Mouse (Mus musculus) hindbrain, embryonic 15.5 days (tissue): ENCODE measurements around the gene Tead1. TPM values are rescaled to one million over a fixed set of nuclear protein-coding genes. Genes with fewer than 3 reads are reported as not detected.

ENCODE experiments used
- ATAC-seq: fragments of 200-750 bp; cut with Nextera tagmentation; 2 replicates; pipeline ENCODE4 v1.8.0; 2017; ENCODE audit warnings: low read depth, moderate number of reproducible peaks, moderate TSS enrichment; ENCODE audit not compliant: low FRiP score
- H3K27ac ChIP-seq: fragments of 300-500 bp; sonication (generic); replicated peaks from 2 replicates; pipeline ENCODE4 v1.5.1; 2015; ENCODE audit warnings: mild to moderate bottlenecking, inconsistent platforms
- H3K27me3 ChIP-seq: fragments of 300-500 bp; sonication (generic); 2 replicates; pipeline ENCODE4 v1.6.1; 2015; ENCODE audit warnings: control low read depth, inconsistent platforms
- H3K36me3 ChIP-seq: fragments of 300-500 bp; sonication (generic); 2 replicates; pipeline ENCODE4 v1.6.1; 2015; ENCODE audit warnings: control low read depth, inconsistent platforms
- H3K4me1 ChIP-seq: fragments of 300-500 bp; sonication (generic); replicated peaks from 2 replicates; pipeline ENCODE4 v1.6.1; 2015; ENCODE audit warnings: control low read depth, inconsistent platforms
- H3K4me2 ChIP-seq: fragments of 300-500 bp; sonication (generic); 2 replicates; pipeline ENCODE4 v1.6.1; 2015; ENCODE audit warnings: moderate library complexity, mild to moderate bottlenecking, inconsistent platforms
- H3K4me3 ChIP-seq: fragments of 300-500 bp; sonication (generic); 2 replicates; pipeline ENCODE4 v1.5.1; 2015; ENCODE audit warnings: mild to moderate bottlenecking, inconsistent platforms
- H3K9ac ChIP-seq: fragments of 300-500 bp; sonication (generic); 2 replicates; pipeline ENCODE4 v1.6.1; 2015; ENCODE audit warnings: inconsistent platforms
- H3K9me3 ChIP-seq: fragments of 300-500 bp; sonication (generic); 2 replicates; pipeline ENCODE4 v1.6.1; 2016; ENCODE audit warnings: control low read depth, inconsistent platforms
- WGBS: fragments of 180-500 bp; shearing (Covaris S2); methylation state at CpG from one replicate; pipeline ENCODE4 v1.1.7; 2015; 5-methylcytosine and 5-hydroxymethylcytosine counted together
- polyA plus RNA-seq: library from polyadenylated mRNA; unstranded; fragments of >200 nt; fragmentation: Nextera tagmentation; extraction: Ambion mirVana; gene quantifications from 2 replicates; pipeline ENCODE4 v1.2.1, GENCODE M21; 2015

The Tead1 gene
- polyA plus RNA-seq, 1 experiment from 2014 or later = 15.3 TPM

DNA sequence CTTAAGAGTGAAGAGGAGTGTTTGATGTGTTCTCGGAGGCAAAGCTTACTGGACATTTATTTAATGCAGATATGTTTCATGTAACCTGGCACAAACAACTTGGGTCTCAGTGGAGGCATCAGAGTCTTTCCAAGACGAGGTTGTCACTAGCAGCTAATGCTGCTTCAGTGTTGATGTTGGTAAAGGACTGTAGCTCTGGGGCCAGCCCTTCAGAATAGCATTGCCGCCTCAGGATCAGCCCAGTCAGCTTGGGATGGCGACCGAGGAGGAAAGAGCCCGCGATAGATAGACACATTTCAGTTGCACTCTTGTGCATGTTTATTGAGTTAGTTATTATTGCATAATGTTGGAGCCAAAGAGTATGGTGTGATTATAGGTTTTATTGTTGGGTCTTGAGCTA lies 108.2 kb downstream of the Tead1 start:
- no peak overlapping the region for H3K4me2 ChIP-seq
- no peaks in the 10 kb centered on the region for H3K27me3 ChIP-seq
- H3K4me1 ChIP-seq = peaks cover 35% of the 10 kb centered on the region
- peak overlapping the region; percentile 82 for H3K27ac ChIP-seq
- no peaks in the 10 kb centered on the region for H3K36me3 ChIP-seq
- H3K9ac ChIP-seq = no peak overlapping the region
- no peak overlapping the region for H3K4me3 ChIP-seq
- ATAC-seq = no peak
- H3K9me3 ChIP-seq = no peaks in the 10 kb centered on the region
- WGBS = 65% methylated on average over 7 of the region's 7 CpGs

GRCm38 (mm10) chr7:112788321-112788751 lies 109.2 kb downstream of the Tead1 start:
- no peak overlapping the region for H3K9ac ChIP-seq
- peaks cover 35% of the 10 kb centered on the region for H3K4me1 ChIP-seq
- peak; percentile 70 for ATAC-seq
- H3K36me3 ChIP-seq = no peaks in the 10 kb centered on the region
- H3K27me3 ChIP-seq = no peaks in the 10 kb centered on the region
- WGBS = 26% methylated on average over 7 of the region's 7 CpGs
- H3K27ac ChIP-seq = peak overlapping the region; percentile 82
- H3K4me3 ChIP-seq = no peak overlapping the region
- no peak overlapping the region for H3K4me2 ChIP-seq
- H3K9me3 ChIP-seq = no peaks in the 10 kb centered on the region

GRCm38 (mm10) chr7:112789693-112790092 lies 110.6 kb downstream of the Tead1 start:
- Histone ChIP-seq H3K4me2 (no peak overlapping the region), H3K9ac (no peak overlapping the region), H3K4me1 (peaks cover 44% of the 10 kb centered on the region), H3K9me3 (no peaks in the 10 kb centered on the region), H3K27ac (no peak overlapping the region), H3K4me3 (no peak overlapping the region), H3K36me3 (no peaks in the 10 kb centered on the region), H3K27me3 (no peaks in the 10 kb centered on the region)
- ATAC-seq = no peak
- 83% methylated on average over 4 of the region's 4 CpGs for WGBS

GRCm38 (mm10) chr7:112790334-112790733 lies 111.2 kb downstream of the Tead1 start:
- 75% methylated on average over 2 of the region's 2 CpGs for WGBS
- H3K4me1 ChIP-seq = peaks cover 48% of the 10 kb centered on the region
- no peaks in the 10 kb centered on the region for H3K36me3 ChIP-seq
- H3K9me3 ChIP-seq = no peaks in the 10 kb centered on the region
- H3K4me3 ChIP-seq = no peak overlapping the region
- no peak overlapping the region for H3K9ac ChIP-seq
- no peak overlapping the region for H3K4me2 ChIP-seq
- ATAC-seq = no peak
- H3K27me3 ChIP-seq = no peaks in the 10 kb centered on the region
- no peak overlapping the region for H3K27ac ChIP-seq

DNA sequence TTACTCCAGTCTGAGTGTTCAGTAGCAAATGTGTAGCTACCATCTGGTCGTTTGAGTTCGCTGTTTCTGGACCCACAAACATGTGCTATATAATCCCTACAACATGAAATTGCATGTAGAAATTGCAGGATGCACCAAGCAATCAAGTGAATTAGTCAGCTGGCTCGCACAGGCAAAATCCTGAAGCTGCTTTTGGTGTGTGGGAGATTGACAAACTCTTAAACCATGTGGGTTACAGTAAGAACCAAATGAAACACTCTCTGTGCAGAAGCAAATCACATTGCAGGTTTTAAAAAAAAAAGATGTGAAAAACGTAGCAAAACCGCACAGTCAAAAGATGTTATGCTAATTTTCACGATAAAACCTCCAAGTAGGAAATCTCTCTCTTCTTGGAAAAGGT lies 113.6 kb downstream of the Tead1 start:
- Histone ChIP-seq H3K4me1 (peaks cover 29% of the 10 kb centered on the region), H3K36me3 (no peaks in the 10 kb centered on the region), H3K27ac (no peak overlapping the region), H3K27me3 (no peaks in the 10 kb centered on the region), H3K9ac (no peak overlapping the region), H3K4me2 (no peak overlapping the region), H3K4me3 (no peak overlapping the region), H3K9me3 (no peaks in the 10 kb centered on the region)
- 83% methylated on average over 6 of the region's 6 CpGs for WGBS
- ATAC-seq = no peak

DNA sequence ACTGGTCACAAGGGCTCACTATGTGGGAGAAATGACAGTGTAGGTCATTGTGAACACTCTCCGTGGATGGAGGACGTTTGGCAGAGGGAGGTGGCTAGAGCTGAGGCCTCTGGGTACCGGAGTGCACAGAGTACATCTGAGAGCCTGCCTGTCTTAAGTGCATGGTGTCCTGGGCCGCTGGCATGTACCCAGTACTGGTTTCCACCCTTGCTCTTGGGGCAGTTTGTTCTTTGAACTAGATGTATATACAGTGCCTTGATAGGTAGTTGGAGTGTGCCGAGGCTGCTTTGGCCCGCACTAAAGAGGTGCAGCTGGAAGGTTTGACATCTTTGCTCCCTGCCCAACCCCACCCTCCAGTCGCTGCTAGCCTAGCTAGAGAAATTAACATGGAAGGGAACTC lies 114.8 kb downstream of the Tead1 start:
- no peak overlapping the region for H3K27ac ChIP-seq
- peak; percentile 52; the same call in 1 of the 2 replicates for ATAC-seq

GRCm38 (mm10) chr7:112794481-112794880 lies 115.4 kb downstream of the Tead1 start:
- Histone ChIP-seq H3K4me2 (no peak overlapping the region), H3K27me3 (no peaks in the 10 kb centered on the region), H3K4me1 (peaks cover 13% of the 10 kb centered on the region), H3K36me3 (no peaks in the 10 kb centered on the region), H3K9me3 (no peaks in the 10 kb centered on the region), H3K4me3 (no peak overlapping the region), H3K27ac (no peak overlapping the region), H3K9ac (no peak overlapping the region)
- 23% methylated on average over 2 of the region's 2 CpGs for WGBS
- no peak for ATAC-seq

More for the DNA sequence above, 114.8 kb downstream of the Tead1 start:
- H3K4me2 ChIP-seq = no peak overlapping the region
- H3K9me3 ChIP-seq = no peaks in the 10 kb centered on the region
- H3K36me3 ChIP-seq = no peaks in the 10 kb centered on the region
- H3K27me3 ChIP-seq = no peaks in the 10 kb centered on the region
- no peak overlapping the region for H3K9ac ChIP-seq
- peaks cover 17% of the 10 kb centered on the region for H3K4me1 ChIP-seq
- WGBS = 49% methylated on average over 7 of the region's 7 CpGs
- no peak overlapping the region for H3K4me3 ChIP-seq

DNA sequence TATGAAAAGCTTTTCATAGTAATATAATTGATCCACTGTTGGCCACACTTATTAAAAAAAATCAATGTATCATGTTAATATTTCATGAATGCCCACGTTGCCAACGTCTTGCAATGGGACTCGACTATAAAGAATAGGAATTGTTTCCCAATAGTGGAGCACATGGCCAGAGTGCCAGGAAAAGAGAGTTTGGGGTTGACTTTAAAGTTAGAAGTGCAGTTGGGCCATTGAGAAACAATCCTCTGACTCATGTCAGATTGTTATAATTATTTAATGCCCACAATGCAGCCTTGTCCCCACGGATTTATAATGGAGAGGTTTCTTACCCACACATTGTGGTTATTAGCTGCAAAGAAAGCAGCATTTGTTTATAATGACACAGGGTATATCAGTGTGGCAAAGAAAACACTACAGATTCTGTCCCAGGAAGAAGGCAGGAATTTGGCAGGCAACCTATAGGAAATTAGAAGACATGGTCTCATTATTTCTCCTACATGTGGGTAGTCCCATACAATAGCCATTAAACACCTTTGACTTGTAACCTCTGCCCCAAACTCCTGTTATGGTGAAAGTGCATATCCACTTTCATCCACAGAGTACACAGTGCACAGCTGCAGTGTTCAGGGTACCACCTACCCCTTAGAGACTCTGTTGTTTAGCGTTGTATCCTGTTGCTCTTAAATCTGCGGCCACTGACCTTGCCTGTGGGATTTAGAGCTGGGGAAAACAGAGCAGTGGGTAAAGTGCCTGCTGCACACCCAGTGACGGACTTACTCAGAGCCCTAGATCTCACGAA lies 118.6 kb downstream of the Tead1 start:
- no peaks in the 10 kb centered on the region for H3K9me3 ChIP-seq
- no peak for ATAC-seq
- no peak overlapping the region for H3K4me3 ChIP-seq
- peaks cover 19% of the 10 kb centered on the region for H3K4me1 ChIP-seq
- H3K27me3 ChIP-seq = no peaks in the 10 kb centered on the region
- H3K27ac ChIP-seq = no peak overlapping the region
- 79% methylated on average over 8 of the region's 8 CpGs for WGBS
- H3K9ac ChIP-seq = no peak overlapping the region
- no peak overlapping the region for H3K4me2 ChIP-seq
- no peaks in the 10 kb centered on the region for H3K36me3 ChIP-seq

DNA sequence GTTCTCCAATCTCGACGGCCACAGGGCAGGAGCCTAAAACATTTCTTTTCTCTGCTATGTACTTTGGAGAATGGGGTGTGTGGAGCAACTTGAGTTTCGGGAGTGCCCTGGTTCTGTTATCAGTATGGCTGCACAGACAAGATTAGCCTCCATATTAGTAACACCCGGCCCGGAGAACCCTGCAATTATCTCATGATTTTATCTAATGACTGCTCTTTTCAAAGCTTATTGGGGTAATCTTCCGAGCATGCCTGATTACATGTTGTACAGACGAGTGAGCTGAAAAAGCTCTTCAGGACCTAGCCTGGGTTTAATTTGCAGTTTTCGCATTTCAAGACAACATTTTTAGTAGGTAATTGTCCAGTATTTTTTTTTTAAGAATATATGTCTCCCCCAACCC lies 122.6 kb downstream of the Tead1 start:
- Histone ChIP-seq H3K9ac (no peak overlapping the region), H3K4me3 (no peak overlapping the region), H3K36me3 (no peaks in the 10 kb centered on the region), H3K27me3 (no peaks in the 10 kb centered on the region), H3K4me1 (peaks cover 18% of the 10 kb centered on the region), H3K27ac (no peak overlapping the region), H3K4me2 (no peak overlapping the region), H3K9me3 (no peaks in the 10 kb centered on the region)
- ATAC-seq = no peak
- 63% methylated on average over 8 of the region's 8 CpGs for WGBS

GRCm38 (mm10) chr7:112806718-112807400 lies 127.7 kb downstream of the Tead1 start:
- H3K27me3 ChIP-seq = no peaks in the 10 kb centered on the region
- H3K4me3 ChIP-seq = no peak overlapping the region
- H3K4me1 ChIP-seq = peaks cover 37% of the 10 kb centered on the region
- WGBS = 49% methylated on average over 2 of the region's 2 CpGs
- H3K9ac ChIP-seq = no peak overlapping the region
- peak overlapping the region; percentile 37 for H3K4me2 ChIP-seq
- ATAC-seq = no peak
- H3K9me3 ChIP-seq = no peaks in the 10 kb centered on the region
- H3K36me3 ChIP-seq = no peaks in the 10 kb centered on the region
- peak overlapping the region; percentile 77 for H3K27ac ChIP-seq

DNA sequence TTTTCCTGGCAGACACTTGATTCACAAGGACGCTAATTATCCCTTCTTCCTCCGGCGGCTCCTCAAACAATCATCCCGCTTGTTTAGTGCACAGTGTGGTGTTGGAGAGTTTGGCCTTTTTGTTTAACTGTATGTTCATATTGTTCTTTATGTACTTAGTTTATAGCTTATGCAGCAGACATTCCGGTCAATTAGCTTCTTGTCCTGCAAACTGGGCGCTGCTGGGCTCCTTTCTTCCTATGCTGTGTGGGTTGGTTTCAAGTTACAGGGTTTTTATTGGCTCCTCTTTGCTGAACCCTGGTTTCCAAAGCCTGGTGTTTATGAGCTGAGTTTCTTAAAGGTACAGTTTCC lies 128.3 kb downstream of the Tead1 start:
- 8% methylated on average over 6 of the region's 6 CpGs for WGBS
- no peaks in the 10 kb centered on the region for H3K9me3 ChIP-seq
- peak overlapping the region; percentile 37 for H3K4me2 ChIP-seq
- peaks cover 39% of the 10 kb centered on the region for H3K4me1 ChIP-seq
- no peaks in the 10 kb centered on the region for H3K27me3 ChIP-seq
- ATAC-seq = peak; percentile 42; the same call in 1 of the 2 replicates
- no peak overlapping the region for H3K4me3 ChIP-seq
- H3K27ac ChIP-seq = peak overlapping the region; percentile 77
- H3K9ac ChIP-seq = no peak overlapping the region
- no peaks in the 10 kb centered on the region for H3K36me3 ChIP-seq

DNA sequence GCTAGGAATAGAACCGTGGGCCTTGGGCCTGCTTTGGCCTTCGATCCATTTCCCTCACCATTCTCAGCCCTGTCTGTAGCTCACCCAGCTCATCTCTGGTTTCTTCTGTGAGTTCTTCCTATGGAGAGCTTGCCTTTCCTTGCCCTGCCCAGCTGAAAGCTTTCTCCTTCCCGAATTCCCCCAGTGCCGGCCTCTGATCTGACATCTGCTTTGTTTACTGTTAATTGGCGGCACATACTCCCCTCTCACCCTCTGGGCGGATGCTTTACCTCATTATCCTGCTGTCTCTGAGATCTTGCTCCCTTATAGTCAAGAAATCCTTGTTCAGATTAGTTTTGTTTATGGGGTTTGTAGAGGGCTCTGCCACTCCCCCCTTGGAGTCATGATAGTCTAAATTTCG lies 131.6 kb downstream of the Tead1 start:
- whole genome bisulfite sequencing = 41% methylated on average over 7 of the region's 7 CpGs
- Histone ChIP-seq H3K9ac (no peak overlapping the region), H3K4me1 (peaks cover 45% of the 10 kb centered on the region), H3K9me3 (no peaks in the 10 kb centered on the region), H3K4me3 (no peak overlapping the region), H3K4me2 (no peak overlapping the region), H3K36me3 (no peaks in the 10 kb centered on the region), H3K27me3 (no peaks in the 10 kb centered on the region), H3K27ac (no peak overlapping the region)
- no peak for ATAC-seq
